Mouse (Mus musculus) limb, embryonic 14.5 days (tissue): ENCODE results near the gene Rab40c. TPM values are rescaled to one million over a fixed set of nuclear protein-coding genes. Genes with fewer than 3 reads are reported as not detected.

Experiments used
- ATAC-seq: fragments of 200-750 bp; cut with Nextera tagmentation; 2 replicates; pipeline ENCODE4 v1.8.0; 2017; ENCODE audit warnings: low read depth, moderate number of reproducible peaks, moderate TSS enrichment; ENCODE audit not compliant: low FRiP score
- DNase-seq: peaks from one replicate; pipeline ENCODE4 v3.0.0-alpha.2; 2015; ENCODE audit warnings: low spot score
- H3K27ac ChIP-seq: fragments of 300-500 bp; sonication (generic); replicated peaks from 2 replicates; pipeline ENCODE4 v1.5.1; 2014; ENCODE audit warnings: low read depth, mild to moderate bottlenecking, low read length, moderate library complexity, mixed read lengths
- H3K27me3 ChIP-seq: fragments of 300-500 bp; sonication (generic); 2 replicates; pipeline ENCODE4 v1.6.1; 2014; ENCODE audit warnings: low read length, mixed read lengths; ENCODE audit not compliant: control insufficient read depth, insufficient read depth
- H3K36me3 ChIP-seq: fragments of 300-500 bp; sonication (generic); 2 replicates; pipeline ENCODE4 v1.6.1; 2014; ENCODE audit warnings: mild to moderate bottlenecking, low read length, moderate library complexity, mixed read lengths; ENCODE audit not compliant: control insufficient read depth, insufficient read depth
- H3K4me1 ChIP-seq: fragments of 300-500 bp; sonication (generic); 2 replicates; pipeline ENCODE4 v1.6.1; 2014; ENCODE audit warnings: antibody characterized with exemption, low read length, mixed read lengths; ENCODE audit not compliant: control insufficient read depth, insufficient read depth
- H3K4me2 ChIP-seq: fragments of 300-500 bp; sonication (generic); replicated peaks from 2 replicates; pipeline ENCODE4 v1.6.1; 2014; ENCODE audit warnings: low read depth, mild to moderate bottlenecking, low read length, moderate library complexity; ENCODE audit not compliant: severe bottlenecking
- H3K4me3 ChIP-seq: fragments of 300-500 bp; sonication (generic); replicated peaks from 2 replicates; pipeline ENCODE4 v1.5.1; 2014; ENCODE audit warnings: low read length
- H3K9ac ChIP-seq: fragments of 300-500 bp; sonication (generic); 2 replicates; pipeline ENCODE4 v1.6.1; 2014; ENCODE audit warnings: mild to moderate bottlenecking, low read depth, low read length, moderate library complexity; ENCODE audit not compliant: severe bottlenecking
- H3K9me3 ChIP-seq: fragments of 300-500 bp; sonication (generic); 2 replicates; pipeline ENCODE4 v1.6.1; 2016; ENCODE audit warnings: low read length; ENCODE audit not compliant: control insufficient read depth
- POLR2A ChIP-seq: fragments of 200-500 bp; IDR thresholded peaks from 2 replicates; pipeline ENCODE4 v1.8.0; 2012; ENCODE audit warnings: inconsistent platforms, mild to moderate bottlenecking, moderate library complexity, borderline replicate concordance; ENCODE audit not compliant: insufficient read depth, insufficient read length; ENCODE audit errors: extremely low read depth
- WGBS: fragments of 180-500 bp; shearing (Covaris S2); extraction: QIAGEN DNeasy Blood & Tissue Kit; methylation state at CpG from one replicate; pipeline ENCODE4 v1.1.7; 2014; 5-methylcytosine and 5-hydroxymethylcytosine counted together
- polyA plus RNA-seq, 2 experiments: library from polyadenylated mRNA; depleted of rRNA in 1 of 2; stranded (reverse) in 1 of 2; unstranded in 1 of 2; fragments of >200 nt; fragmentation: Nextera tagmentation in 1 of 2; extraction: Ambion mirVana in 1 of 2; gene quantifications; 2 replicates each; pipeline versions ENCODE4 v1.2.1 to v1.2.3; 2012 to 2014

Gene Rab40c
- polyA plus RNA-seq, 2 experiments = 20.8 to 53.3 TPM

DNA sequence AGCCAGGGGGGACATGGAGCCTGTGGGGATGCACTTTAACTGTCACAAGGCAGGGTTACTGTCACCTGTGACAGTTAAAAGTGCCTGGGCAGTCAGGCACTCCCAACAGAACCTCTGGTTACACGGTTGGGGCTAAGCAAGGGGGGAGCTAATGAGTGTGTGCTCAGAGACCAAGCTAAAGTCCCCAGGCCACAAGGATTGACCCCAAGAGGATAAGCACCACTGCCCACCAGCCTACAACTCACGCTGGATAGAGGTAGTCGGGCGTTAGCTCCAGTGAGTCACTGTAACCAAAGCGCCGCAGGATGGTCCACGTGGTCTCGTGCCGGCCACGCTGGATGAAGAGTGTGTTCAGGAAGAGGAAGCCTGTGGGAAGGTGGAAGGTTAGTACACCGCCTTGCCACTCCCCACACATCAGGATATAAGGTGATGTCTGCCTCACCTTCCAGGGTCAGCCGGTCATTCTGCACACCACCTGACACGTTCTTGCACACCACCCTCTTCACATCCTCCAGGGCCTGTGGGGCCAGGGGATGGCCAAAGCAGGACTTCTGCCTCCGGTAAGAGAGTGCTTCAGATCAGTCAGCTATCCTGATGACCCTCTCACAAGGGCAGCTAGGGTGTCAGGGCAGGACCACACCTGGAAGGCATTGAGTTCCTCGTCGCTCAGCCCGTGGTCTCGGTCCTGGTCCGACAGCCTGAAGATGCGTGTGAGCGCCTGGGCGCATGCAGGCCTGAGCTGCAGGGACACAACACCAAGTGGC lies 78.2 kb downstream of the Rab40c start, which contains the start of gene Gm20683:
Gene Gm20683 (minus strand): TSS at position 647 of the 764 bp plus-strand sequence.
- Histone ChIP-seq H3K27me3 (no peaks in the 10 kb centered on the region), H3K27ac (no peak within 1 kb of the TSS), H3K4me2 (no peak within 1 kb of the TSS), H3K4me3 (no peak within 1 kb of the TSS), H3K9ac (no peak within 1 kb of the TSS), H3K36me3 (peaks cover 54% of the 10 kb centered on the region), H3K9me3 (no peaks in the 10 kb centered on the region), H3K4me1 (peaks cover 21% of the 10 kb centered on the region; the same call in 1 of the 2 replicates)
- WGBS = 95% methylated on average over 22 of the region's 22 CpGs
- ATAC-seq = no peak
- no peak for TF ChIP-seq POLR2A
- no peak for DNase-seq

DNA sequence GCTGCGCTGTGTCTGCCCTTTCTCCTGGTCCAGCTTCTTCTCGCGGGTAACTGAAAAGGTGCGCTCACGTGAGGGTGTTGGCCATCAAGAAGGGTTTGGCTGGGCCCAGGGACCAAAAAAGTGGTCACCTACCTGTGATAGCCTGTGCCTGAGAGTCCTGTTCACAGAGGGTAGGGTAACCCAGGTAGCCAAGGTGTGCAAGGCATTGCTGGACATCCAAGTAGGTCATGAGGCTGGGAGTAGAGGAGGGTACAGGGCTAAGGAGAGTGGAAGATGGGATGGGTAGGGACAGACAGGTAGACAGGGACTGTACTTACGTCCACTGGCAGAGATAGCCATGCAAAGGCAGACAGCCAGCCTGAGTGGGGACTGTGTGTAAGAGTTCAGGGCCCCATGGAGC lies 79.0 kb downstream of the Rab40c start:
- H3K4me2 ChIP-seq = no peak overlapping the region
- ATAC-seq = no peak
- no peak for TF ChIP-seq POLR2A
- H3K27me3 ChIP-seq = no peaks in the 10 kb centered on the region
- H3K4me1 ChIP-seq = peaks cover 28% of the 10 kb centered on the region; the same call in 1 of the 2 replicates
- no peak overlapping the region for H3K27ac ChIP-seq
- H3K4me3 ChIP-seq = no peak overlapping the region
- H3K9me3 ChIP-seq = no peaks in the 10 kb centered on the region
- H3K9ac ChIP-seq = no peak overlapping the region
- H3K36me3 ChIP-seq = peaks cover 50% of the 10 kb centered on the region
- no peak for DNase-seq
- 94% methylated on average over 6 of the region's 6 CpGs for WGBS

DNA sequence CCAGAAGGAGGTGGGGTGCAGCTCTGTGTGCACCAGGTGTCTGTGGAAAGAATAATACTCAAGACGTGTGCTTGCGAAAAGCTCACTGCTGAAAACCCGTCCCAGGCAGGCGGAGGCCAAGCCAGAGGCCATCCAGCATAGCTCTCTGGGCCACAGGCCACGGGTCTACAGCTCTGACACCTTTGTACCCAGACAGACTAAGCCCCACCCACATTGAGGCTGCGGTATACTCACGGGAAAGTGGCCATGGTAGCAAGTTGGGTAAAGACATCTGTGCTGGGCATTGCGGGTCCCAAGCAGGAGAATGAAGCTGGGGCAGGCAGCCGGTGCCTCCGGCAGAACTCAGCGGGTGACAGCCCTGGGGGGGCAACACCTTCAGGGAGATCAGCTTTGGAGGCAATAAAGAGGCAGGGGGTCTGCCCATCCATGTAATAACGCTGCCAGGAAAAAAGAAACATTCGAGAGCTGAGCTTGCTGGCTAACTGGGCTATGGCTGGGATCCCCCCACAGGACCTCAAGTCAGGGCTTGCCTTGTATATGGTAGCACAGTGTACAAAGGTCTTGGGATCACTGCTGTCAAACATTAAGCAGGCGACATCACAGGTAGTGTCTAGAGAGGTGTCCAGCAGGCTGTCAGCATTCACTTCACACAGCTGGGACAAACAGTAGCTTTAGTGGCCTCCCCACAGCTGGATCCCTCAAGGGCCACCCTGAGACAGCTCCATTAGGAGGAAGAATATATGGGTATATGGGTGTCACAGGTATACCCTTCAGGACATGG lies 79.9 kb downstream of the Rab40c start:
- 80% methylated on average over 14 of the region's 14 CpGs for WGBS
- H3K36me3 ChIP-seq = peaks cover 55% of the 10 kb centered on the region

DNA sequence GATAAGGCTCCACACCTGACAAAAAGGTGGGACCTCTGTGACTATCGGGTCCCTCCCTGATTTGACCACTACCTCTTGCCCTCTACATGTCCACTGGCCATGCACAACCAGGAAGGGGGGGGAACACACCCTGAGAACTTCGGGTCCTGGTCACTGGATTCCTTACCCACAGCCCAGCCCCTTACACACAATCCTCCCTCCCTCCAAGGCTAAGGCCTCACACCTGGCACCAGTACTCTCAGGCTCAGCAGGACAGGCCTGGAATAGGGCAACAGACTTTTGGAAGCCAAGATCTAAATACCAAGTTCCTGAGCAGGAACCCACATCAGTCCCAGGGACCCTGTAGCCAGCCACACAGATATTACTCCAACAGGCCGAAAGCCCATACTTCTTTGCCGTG lies 80.6 kb downstream of the Rab40c start:
- H3K27me3 ChIP-seq = no peaks in the 10 kb centered on the region
- ATAC-seq = no peak
- peaks cover 56% of the 10 kb centered on the region for H3K36me3 ChIP-seq

More for the DNA sequence above, 79.9 kb downstream of the Rab40c start:
- H3K4me1 ChIP-seq = peaks cover 32% of the 10 kb centered on the region
- no peak overlapping the region for H3K4me3 ChIP-seq
- no peaks in the 10 kb centered on the region for H3K9me3 ChIP-seq
- H3K9ac ChIP-seq = no peak overlapping the region
- no peak for DNase-seq
- no peak overlapping the region for H3K4me2 ChIP-seq
- no peaks in the 10 kb centered on the region for H3K27me3 ChIP-seq
- no peak for ATAC-seq
- H3K27ac ChIP-seq = no peak overlapping the region
- TF ChIP-seq POLR2A = no peak

DNA sequence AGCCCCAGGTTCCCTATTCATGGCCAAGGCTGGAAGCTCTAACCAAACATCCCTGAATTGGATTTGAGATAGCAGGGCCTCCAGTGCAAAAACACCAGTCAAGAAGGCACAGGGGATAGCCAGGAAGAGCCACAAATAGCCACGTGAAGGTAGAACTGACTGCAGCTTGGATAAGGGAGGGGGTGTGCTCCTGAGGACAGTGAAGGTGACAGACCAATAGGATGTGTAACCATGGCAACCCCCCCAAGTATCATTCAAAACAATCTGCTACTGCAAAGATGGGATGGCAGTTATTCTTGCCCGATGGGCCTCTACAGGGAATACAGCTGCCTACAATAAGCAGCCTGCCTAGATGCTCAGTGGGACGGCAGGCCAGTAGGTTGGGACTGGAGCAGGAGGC lies 82.0 kb downstream of the Rab40c start:
- TF ChIP-seq POLR2A = no peak
- 47% methylated on average over 3 of the region's 3 CpGs for whole genome bisulfite sequencing
- no peak for ATAC-seq
- Histone ChIP-seq H3K27me3 (no peaks in the 10 kb centered on the region), H3K9ac (peak overlapping the region; percentile 8; the same call in 1 of the 2 replicates), H3K36me3 (peaks cover 56% of the 10 kb centered on the region), H3K4me1 (peaks cover 34% of the 10 kb centered on the region), H3K4me3 (peak overlapping the region; percentile 34; the same call in 1 of the 2 replicates), H3K9me3 (no peaks in the 10 kb centered on the region), H3K27ac (no peak overlapping the region; the same call in 1 of the 2 replicates), H3K4me2 (peak overlapping the region; percentile 75; the same call in 1 of the 2 replicates)
- DNase-seq = no peak

More for the DNA sequence above, 80.6 kb downstream of the Rab40c start:
- H3K4me3 ChIP-seq = no peak overlapping the region
- no peak for DNase-seq
- 93% methylated on average over 4 of the region's 4 CpGs for WGBS
- no peak overlapping the region for H3K9ac ChIP-seq
- no peak overlapping the region for H3K4me2 ChIP-seq
- no peak for TF ChIP-seq POLR2A
- no peak overlapping the region for H3K27ac ChIP-seq
- peaks cover 38% of the 10 kb centered on the region for H3K4me1 ChIP-seq
- H3K9me3 ChIP-seq = no peaks in the 10 kb centered on the region
